Mouse (Mus musculus) heart, adult 9 months (tissue): ENCODE measurements around the gene Tmem176a.
"Not testable (repeated sequence)": the region's sequence is repeated elsewhere in the genome, so short reads cannot be mapped to it uniquely, and the experiment has no call there.

Experiments
- DNase-seq, 2 experiments: peaks; one replicate each; pipeline ENCODE4 v3.0.0; 2022; ENCODE audit warnings: low spot score in 2 of 2

Gene Tmem176a

GRCm38 (mm10) chr6:48842111-48842842 is 1.6 kb downstream of the Tmem176a start:
- peak in 1 of 2 experiments; percentile 16 for DNase-seq

- DNase-seq, result no peak
Observed at GRCm38 (mm10) chr6:48845086-48845485, 4.4 kb downstream of the Tmem176a start.

GRCm38 (mm10) chr6:48851820-48852491 is 11.2 kb downstream of the Tmem176a start:
- DNase-seq, result peak; percentile 54 to 61

- no peak for DNase-seq
Observed at GRCm38 (mm10) chr6:48854155-48854554, 13.4 kb downstream of the Tmem176a start.

- DNase-seq, result no peak
Observed at GRCm38 (mm10) chr6:48857613-48858302, 17.0 kb downstream of the Tmem176a start.

- no peak for DNase-seq
Observed at GRCm38 (mm10) chr6:48860130-48860815, 19.6 kb downstream of the Tmem176a start.

GRCm38 (mm10) chr6:48860851-48861250 is 20.1 kb downstream of the Tmem176a start:
- no peak for DNase-seq

- DNase-seq, result no peak
Observed at GRCm38 (mm10) chr6:48861616-48862280, 21.0 kb downstream of the Tmem176a start.

- DNase-seq, result no peak
Observed at GRCm38 (mm10) chr6:48862816-48863215, 22.1 kb downstream of the Tmem176a start.

GRCm38 (mm10) chr6:48863488-48863887 is 22.8 kb downstream of the Tmem176a start:
- no peak for DNase-seq

- no peak for DNase-seq
Observed at GRCm38 (mm10) chr6:48864181-48864580, 23.5 kb downstream of the Tmem176a start.

GRCm38 (mm10) chr6:48864723-48865122 is 24.0 kb downstream of the Tmem176a start:
- DNase-seq, result no peak

- no peak for DNase-seq
Observed at GRCm38 (mm10) chr6:48865152-48865745, 24.5 kb downstream of the Tmem176a start.

- DNase-seq, result not testable (repeated sequence)
Observed at GRCm38 (mm10) chr6:48866355-48866950, 25.7 kb downstream of the Tmem176a start.

- no peak for DNase-seq
Observed at GRCm38 (mm10) chr6:48867158-48867557, 26.4 kb downstream of the Tmem176a start.

GRCm38 (mm10) chr6:48869774-48870173 is 29.1 kb downstream of the Tmem176a start:
- DNase-seq, result no peak

GRCm38 (mm10) chr6:48872596-48872995 is 31.9 kb downstream of the Tmem176a start, which contains the start of gene Aoc1:
Aoc1 (plus strand) TSS chr6:48872896.
- no peak for DNase-seq

GRCm38 (mm10) chr6:48874576-48874975 is 33.9 kb downstream of the Tmem176a start:
- DNase-seq, result no peak

- no peak for DNase-seq
Observed at GRCm38 (mm10) chr6:48875515-48875914, 34.8 kb downstream of the Tmem176a start.

GRCm38 (mm10) chr6:48876510-48877135 is 35.9 kb downstream of the Tmem176a start:
- no peak for DNase-seq
